Mouse (Mus musculus) heart, postnatal 0 days (tissue): ENCODE measurements around the gene Mcmbp.

ENCODE experiments used
- CTCF ChIP-seq: IDR thresholded peaks from 2 replicates; pipeline ENCODE4 v1.5.1; 2016; ENCODE audit warnings: antibody characterized with exemption, control low read depth, low read depth
- EP300 ChIP-seq: IDR thresholded peaks from 2 replicates; pipeline ENCODE4 v1.6.1; 2016; ENCODE audit warnings: antibody characterized with exemption, low read depth

DNA sequence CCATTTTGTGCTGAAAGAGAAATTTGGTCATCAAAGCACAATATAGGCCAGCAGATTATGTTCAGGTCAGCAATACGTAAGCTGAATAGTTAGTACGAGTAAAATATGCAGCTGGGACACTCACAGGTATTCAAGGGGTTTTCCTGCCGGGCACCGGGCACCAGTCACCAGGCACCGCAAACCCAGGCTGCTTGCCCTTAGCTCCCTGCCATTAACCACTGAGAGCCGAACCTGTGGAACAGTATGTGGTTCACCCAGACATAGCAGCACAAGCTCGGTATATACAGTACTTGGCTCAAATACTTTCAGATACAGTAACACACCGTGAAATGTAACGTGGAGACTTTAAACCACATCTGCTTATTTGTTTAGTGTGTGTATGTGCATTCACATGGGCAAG, 15.1 kb downstream of the Mcmbp start:
- TF ChIP-seq CTCF (no peak), EP300 (no peak)
